10 mouse cellular contexts compared by ENCODE assay signal in genomic region chr9:112130812-112131211, GRCm38 (mm10).
A peak's percentile ranks its signal among the peaks of the same experiment; 100 is the strongest.
DNase-seq lines count a peak whose midpoint lies in the region; ATAC-seq and TF ChIP-seq lines count a peak whose summit lies in the region.
"Had no signal": no experiment of that assay in that cellular context is flagged by ENCODE, and none has a peak within 500 bp of the region (broad histone marks: within the 10 kb centered on the region; RNA-seq: fewer than 3 reads in every experiment).

No protein-coding gene starts in this region.

- H3K4me1 ChIP-seq in forebrain, embryonic 14.5 days (ENCODE audit: control insufficient read depth, insufficient read depth, low read length): peaks cover 9% of the 10 kb centered on the region; the same call in 1 of the 2 replicates
- no peaks in the 10 kb centered on the region for H3K4me1 ChIP-seq in limb, embryonic 14.5 days (ENCODE audit: control insufficient read depth, insufficient read depth, low read length)
- H3K4me1 ChIP-seq: intestine, embryonic 15.5 days had no signal

- intact Hi-C loops in left cerebral cortex, postnatal 4 days (cut with DNase I): no loop called here

- WGBS in forebrain, embryonic 14.5 days: 4% methylated on average over 3 of the region's 3 CpGs
- 36% methylated on average over 3 of the region's 3 CpGs for WGBS in limb, embryonic 14.5 days

- no peak overlapping the region for H3K4me2 ChIP-seq in forebrain, embryonic 14.5 days (ENCODE audit: low read length)
- H3K4me2 ChIP-seq in limb, embryonic 14.5 days (replicated peaks; ENCODE audit: low read depth, low read length, severe bottlenecking): no peak overlapping the region
- H3K4me2 ChIP-seq: intestine, embryonic 15.5 days had no signal

- no peaks in the 10 kb centered on the region for H3K27me3 ChIP-seq in forebrain, embryonic 14.5 days (replicated peaks; ENCODE audit: control insufficient read depth, insufficient read depth, low read length)
- no peaks in the 10 kb centered on the region for H3K27me3 ChIP-seq in limb, embryonic 14.5 days (ENCODE audit: control insufficient read depth, insufficient read depth, low read length)
- H3K27me3 ChIP-seq: intestine, embryonic 15.5 days; Patski had no signal

- peak overlapping the region; percentile 67 for H3K27ac ChIP-seq in forebrain, embryonic 14.5 days (ENCODE audit: low read depth, low read length)
- no peak overlapping the region for H3K27ac ChIP-seq in limb, embryonic 14.5 days (replicated peaks; ENCODE audit: low read depth, low read length)
- H3K27ac ChIP-seq: intestine, embryonic 15.5 days had no signal

- no peaks in the 10 kb centered on the region for H3K9me3 ChIP-seq in forebrain, embryonic 14.5 days (replicated peaks; ENCODE audit: control insufficient read depth, low read length)
- no peaks in the 10 kb centered on the region for H3K9me3 ChIP-seq in limb, embryonic 14.5 days (ENCODE audit: control insufficient read depth, low read length)
- H3K9me3 ChIP-seq: intestine, embryonic 15.5 days had no signal

- DNase-seq in MN1 (ENCODE audit: low spot score): peak; percentile 11
- peak; percentile 18 for DNase-seq in R1 (ENCODE audit: low read depth, low spot score)
- DNase-seq in forebrain, embryonic 14.5 days (ENCODE audit: low spot score): peak; percentile 91
- DNase-seq in limb, embryonic 14.5 days (ENCODE audit: low spot score): peak; percentile 27
- DNase-seq in thymus, adult 18-20 months: no peak
- no peak for DNase-seq in thymus, postnatal 10 days (ENCODE audit: low spot score in 2 of 2)
- no peak for DNase-seq in left cerebral cortex, postnatal 4 days
- DNase-seq: gastrocnemius, postnatal 25 days had no signal

- no peak overlapping the region for H3K9ac ChIP-seq in forebrain, embryonic 14.5 days (ENCODE audit: low read length)
- H3K9ac ChIP-seq in limb, embryonic 14.5 days (ENCODE audit: low read depth, low read length, severe bottlenecking): no peak overlapping the region
- H3K9ac ChIP-seq: intestine, embryonic 15.5 days had no signal

- TF ChIP-seq POLR2A in limb, embryonic 14.5 days (IDR thresholded peaks at IDR 0.05; ENCODE audit: borderline replicate concordance, extremely low read depth, insufficient read depth, insufficient read length): no peak

- ATAC-seq in forebrain, embryonic 14.5 days: peak; percentile 94
- peak; percentile 32; the same call in 1 of the 2 replicates for ATAC-seq in limb, embryonic 14.5 days (ENCODE audit: low FRiP score, low read depth)
- ATAC-seq: intestine, embryonic 15.5 days; Patski had no signal

- H3K36me3 ChIP-seq in forebrain, embryonic 14.5 days (ENCODE audit: control insufficient read depth, insufficient read depth, low read length): 0 out of 2 replicates have a peak, but pooled peaks cover 4% of the 10 kb centered on the region
- no peaks in the 10 kb centered on the region for H3K36me3 ChIP-seq in limb, embryonic 14.5 days (ENCODE audit: control insufficient read depth, insufficient read depth, low read length)
- H3K36me3 ChIP-seq: intestine, embryonic 15.5 days had no signal

- no peak overlapping the region for H3K4me3 ChIP-seq in forebrain, embryonic 14.5 days (ENCODE audit: low read depth, low read length)
- no peak overlapping the region for H3K4me3 ChIP-seq in limb, embryonic 14.5 days (replicated peaks; ENCODE audit: low read length)
- H3K4me3 ChIP-seq: intestine, embryonic 15.5 days had no signal

Comparison
In these comparisons a context has a peak if more than half of its experiments do, and no peak if none do; other contexts are left out.
1. DNase-seq: peak in MN1 (single experiment), R1 (single experiment), forebrain, embryonic 14.5 days (single experiment) and limb, embryonic 14.5 days (single experiment); none in thymus, adult 18-20 months (0 of 2), thymus, postnatal 10 days (0 of 2) and left cerebral cortex, postnatal 4 days (single experiment).